Comparison of ENCODE assay signal across 7 mouse cellular contexts in the genomic region with DNA sequence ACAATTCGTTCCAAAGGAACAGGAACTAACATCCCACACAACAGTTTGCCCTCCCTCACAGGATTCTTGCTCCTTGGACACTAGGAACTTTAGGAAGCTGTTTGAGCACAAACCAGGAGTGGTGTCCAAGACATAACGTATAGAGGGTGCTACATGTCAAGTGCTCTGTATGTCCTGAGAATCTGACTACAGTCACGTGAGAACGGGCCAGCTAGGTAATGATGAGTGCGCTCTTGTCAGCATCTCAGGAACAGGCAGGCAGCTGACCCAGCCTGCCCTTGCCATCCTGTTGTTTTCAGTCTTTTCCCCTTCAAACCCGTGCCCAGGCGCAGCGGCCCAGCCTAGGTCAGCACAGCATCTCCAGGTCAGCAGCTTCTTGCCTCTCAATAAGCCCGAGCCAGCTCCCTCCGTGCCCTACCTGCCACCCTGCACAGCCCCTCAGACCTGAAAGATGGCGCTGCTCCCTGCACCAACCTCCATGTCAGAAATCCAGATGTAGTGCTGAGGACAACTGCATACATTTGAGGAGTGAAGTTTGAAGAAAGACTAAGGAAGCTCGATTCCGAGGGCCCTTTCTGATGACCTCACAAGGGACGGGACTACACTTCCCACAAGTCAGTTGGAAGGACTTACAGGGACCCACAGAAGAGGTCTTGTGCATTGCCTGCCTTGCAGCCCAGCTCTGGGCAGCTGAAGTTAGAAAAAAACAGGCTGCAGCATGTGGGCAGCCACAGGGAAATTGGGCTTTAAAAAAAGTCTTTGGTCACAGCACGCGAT. TPM values are rescaled to one million over a fixed set of nuclear protein-coding genes. Genes with fewer than 3 reads are reported as not detected.
DNase-seq lines count a peak whose midpoint lies in the region; ATAC-seq lines count a peak whose summit lies in the region.
"Not testable (repeated sequence)": the region's sequence is repeated elsewhere in the genome, so short reads cannot be mapped to it uniquely, and the experiment has no call there.

No protein-coding gene starts in this region.

- H3K9me3 ChIP-seq in embryonic facial prominence, embryonic 12.5 days; limb, embryonic 11.5 days (ENCODE audit: control insufficient read depth, low read length); midbrain, embryonic 14.5 days (ENCODE audit: control insufficient read depth, low read length): not testable (repeated sequence)

- peak overlapping the region; percentile 77 for H3K9ac ChIP-seq in embryonic facial prominence, embryonic 12.5 days
- H3K9ac ChIP-seq in limb, embryonic 11.5 days (ENCODE audit: low read length) = peak overlapping the region; percentile 72
- peak overlapping the region; percentile 60 for H3K9ac ChIP-seq in midbrain, embryonic 14.5 days (replicated peaks; ENCODE audit: low read length)

- H3K4me3 ChIP-seq in embryonic facial prominence, embryonic 12.5 days = peak overlapping the region; percentile 79
- peak overlapping the region; percentile 67 for H3K4me3 ChIP-seq in limb, embryonic 11.5 days (ENCODE audit: low read depth, low read length)
- peak overlapping the region; percentile 56 for H3K4me3 ChIP-seq in midbrain, embryonic 14.5 days (replicated peaks; ENCODE audit: low read depth, low read length)

- 12% methylated on average over 16 of the region's 16 CpGs for WGBS in embryonic facial prominence, embryonic 12.5 days
- WGBS in limb, embryonic 11.5 days = 14% methylated on average over 16 of the region's 16 CpGs
- 13% methylated on average over 16 of the region's 16 CpGs for WGBS in midbrain, embryonic 14.5 days

- peak; percentile 100 for ATAC-seq in embryonic facial prominence, embryonic 12.5 days (ENCODE audit: insufficient number of reproducible peaks, insufficient read depth, low FRiP score, low TSS enrichment)
- ATAC-seq in limb, embryonic 11.5 days (ENCODE audit: insufficient number of reproducible peaks, low FRiP score, low TSS enrichment, low read depth) = peak; percentile 100
- ATAC-seq in midbrain, embryonic 14.5 days (ENCODE audit: low FRiP score, low TSS enrichment) = peak; percentile 100

- not testable (repeated sequence) for H3K27me3 ChIP-seq in embryonic facial prominence, embryonic 12.5 days; limb, embryonic 11.5 days (ENCODE audit: control insufficient read depth, insufficient read depth, low read length); midbrain, embryonic 14.5 days (ENCODE audit: control insufficient read depth, insufficient read depth, low read length)

- peak; percentile 73 for DNase-seq in adrenal gland, postnatal 25 days
- DNase-seq in heart, adult 11 months = peak; percentile 99
- peak; percentile 90 for DNase-seq in kidney, adult 18-20 months
- DNase-seq in limb, embryonic 11.5 days (ENCODE audit: low spot score) = peak; percentile 82
- peak; percentile 94 for DNase-seq in midbrain, embryonic 14.5 days
- DNase-seq in spleen, adult 18-20 months = peak; percentile 63 to 74

- not testable (repeated sequence) for H3K36me3 ChIP-seq in embryonic facial prominence, embryonic 12.5 days; limb, embryonic 11.5 days (ENCODE audit: control insufficient read depth, insufficient read depth, low read length); midbrain, embryonic 14.5 days (ENCODE audit: control insufficient read depth, insufficient read depth, low read length)

- H3K4me2 ChIP-seq in embryonic facial prominence, embryonic 12.5 days (replicated peaks) = peak overlapping the region; percentile 61
- peak overlapping the region; percentile 58 for H3K4me2 ChIP-seq in limb, embryonic 11.5 days (ENCODE audit: low read depth, severe bottlenecking)
- H3K4me2 ChIP-seq in midbrain, embryonic 14.5 days (ENCODE audit: low read length) = peak overlapping the region; percentile 67

- not testable (repeated sequence) for H3K27ac ChIP-seq in embryonic facial prominence, embryonic 12.5 days; limb, embryonic 11.5 days (replicated peaks; ENCODE audit: low read depth, low read length); midbrain, embryonic 14.5 days (replicated peaks; ENCODE audit: low read depth, low read length)

- H3K4me1 ChIP-seq in embryonic facial prominence, embryonic 12.5 days; limb, embryonic 11.5 days (ENCODE audit: control insufficient read depth, insufficient read depth, low read length); midbrain, embryonic 14.5 days (ENCODE audit: control insufficient read depth, insufficient read depth, low read length): not testable (repeated sequence)

RNA-seq across cellular contexts. Expression of a gene that starts 3.7 kb away (rescaled TPM):
- 11.1 and 15.0 TPM in 2 replicates for total RNA-seq in adrenal gland, postnatal 25 days (2021)
- 14.8 and 14.9 TPM in 2 replicates for polyA plus RNA-seq in embryonic facial prominence, embryonic 12.5 days (2016; fragmentation: Nextera tagmentation; extraction: Ambion mirVana)
- 14.0 and 14.2 TPM in 2 replicates for polyA plus RNA-seq in limb, embryonic 11.5 days (2014; fragmentation: Nextera tagmentation; extraction: Ambion mirVana)
- 13.9 and 15.9 TPM in 2 replicates for polyA plus RNA-seq in midbrain, embryonic 14.5 days (2014; fragmentation: Nextera tagmentation; extraction: Ambion mirVana)

RNA-seq across cellular contexts. Expression of a gene that starts 45.6 kb away (rescaled TPM):
- 5.5 and 7.7 TPM in 2 replicates for total RNA-seq in adrenal gland, postnatal 25 days (2021)
- 3.2 and 3.8 TPM in 2 replicates for polyA plus RNA-seq in embryonic facial prominence, embryonic 12.5 days (2016; fragmentation: Nextera tagmentation; extraction: Ambion mirVana)
- 2.7 and 3.7 TPM in 2 replicates for polyA plus RNA-seq in limb, embryonic 11.5 days (2014; fragmentation: Nextera tagmentation; extraction: Ambion mirVana)
- polyA plus RNA-seq in midbrain, embryonic 14.5 days (2014; fragmentation: Nextera tagmentation; extraction: Ambion mirVana) = 4.1 and 4.3 TPM in 2 replicates

RNA-seq across cellular contexts. Expression of a gene that starts 45.6 kb away (rescaled TPM):
- 1.4 TPM in 1 of 2 replicates, not detected in the other for total RNA-seq in adrenal gland, postnatal 25 days (2021)
- polyA plus RNA-seq in embryonic facial prominence, embryonic 12.5 days (2016; fragmentation: Nextera tagmentation; extraction: Ambion mirVana) = not detected in 2 replicates
- polyA plus RNA-seq in limb, embryonic 11.5 days (2014; fragmentation: Nextera tagmentation; extraction: Ambion mirVana) = not detected in 2 replicates
- not detected in 2 replicates for polyA plus RNA-seq in midbrain, embryonic 14.5 days (2014; fragmentation: Nextera tagmentation; extraction: Ambion mirVana)

RNA-seq across cellular contexts. Expression of a gene that starts 45.8 kb away (rescaled TPM):
- total RNA-seq in adrenal gland, postnatal 25 days (2021) = 9.4 and 13.7 TPM in 2 replicates
- polyA plus RNA-seq in embryonic facial prominence, embryonic 12.5 days (2016; fragmentation: Nextera tagmentation; extraction: Ambion mirVana) = 8.4 and 10.5 TPM in 2 replicates
- 4.0 and 4.7 TPM in 2 replicates for polyA plus RNA-seq in limb, embryonic 11.5 days (2014; fragmentation: Nextera tagmentation; extraction: Ambion mirVana)
- polyA plus RNA-seq in midbrain, embryonic 14.5 days (2014; fragmentation: Nextera tagmentation; extraction: Ambion mirVana) = 5.4 and 6.7 TPM in 2 replicates
